Mouse (Mus musculus): ENCODE results near the gene 2300009A05Rik.

DNA sequence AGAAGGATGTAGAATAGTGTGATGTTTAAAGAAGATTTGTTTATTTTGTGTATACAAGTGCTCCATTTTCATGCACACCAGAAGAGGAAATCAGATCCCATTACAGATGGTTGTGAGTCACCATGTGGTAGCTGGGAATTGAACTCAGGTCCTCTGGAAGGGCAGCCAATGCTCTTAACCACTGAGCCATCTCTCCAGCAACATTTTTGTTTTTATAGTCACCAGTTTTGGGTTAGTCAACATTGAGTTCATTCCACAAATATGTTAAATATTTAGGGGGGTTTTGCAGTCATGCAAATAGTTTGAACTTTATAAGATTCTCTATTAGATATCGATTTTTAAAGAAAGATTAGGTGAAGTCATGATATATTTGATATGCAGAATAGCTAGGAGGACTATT, 1.1 kb upstream of the 2300009A05Rik start:
- no peak for TF ChIP-seq CTCF (IDR thresholded peaks at IDR 0.05; ENCODE audit: insufficient read depth, low read length)
- TF ChIP-seq POLR2A (IDR thresholded peaks at IDR 0.05; ENCODE audit: borderline replicate concordance, extremely low read depth, low read depth, low read length), result no peak
